ENCODE assay signal across 27 mouse cellular contexts in the genomic region with DNA sequence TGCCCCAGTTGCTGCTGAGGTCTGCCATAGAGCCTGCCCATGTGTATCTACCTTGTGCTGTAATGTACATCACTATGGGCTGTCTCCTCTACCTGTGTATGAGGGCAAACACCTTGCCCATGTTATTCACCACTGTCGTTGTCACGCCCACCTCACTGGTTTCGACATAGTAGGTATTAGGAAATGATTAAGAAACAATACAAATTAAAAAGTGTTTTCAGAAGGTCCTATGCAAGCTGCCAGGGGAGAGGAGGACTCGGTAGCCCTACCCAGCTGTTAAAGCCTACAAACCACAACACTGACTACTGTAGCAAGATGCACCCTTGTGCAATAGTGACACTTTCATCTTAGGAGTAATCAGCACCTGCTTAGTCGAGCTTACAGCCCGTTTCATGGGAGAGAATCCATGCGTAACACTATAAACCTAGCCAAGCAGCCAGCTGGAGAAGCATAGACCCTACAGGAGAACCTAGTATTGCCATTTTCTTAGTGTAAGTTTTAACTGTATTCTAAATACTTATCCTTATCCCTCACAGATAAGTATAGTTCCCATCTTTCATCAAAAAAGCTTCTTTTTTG. TPM values are rescaled to one million over a fixed set of nuclear protein-coding genes. Genes with fewer than 3 reads are reported as not detected.
A peak's percentile ranks its signal among the peaks of the same experiment; 100 is the strongest.
DNase-seq lines count a peak whose midpoint lies in the region; ATAC-seq and TF ChIP-seq lines count a peak whose summit lies in the region.
"Had no signal": no experiment of that assay in that cellular context is flagged by ENCODE, and none has a peak within 500 bp of the region (broad histone marks: within the 10 kb centered on the region; RNA-seq: fewer than 3 reads in every experiment).

No protein-coding gene starts in this region.

- H3K36me3 ChIP-seq in heart, embryonic 16.5 days (ENCODE audit: control insufficient read depth, insufficient read depth) = no peaks in the 10 kb centered on the region
- H3K36me3 ChIP-seq: forebrain, embryonic 10.5 days; limb, embryonic 13.5 days; liver, embryonic 15.5 days; midbrain, embryonic 10.5 days had no signal

- no peak overlapping the region for H3K9ac ChIP-seq in heart, embryonic 16.5 days (ENCODE audit: low read length)
- H3K9ac ChIP-seq: limb, embryonic 13.5 days; liver, embryonic 15.5 days had no signal

- 83% methylated on average over 7 of the region's 7 CpGs for WGBS in heart, embryonic 16.5 days

- DNase-seq in heart, postnatal 10 days = no peak
- DNase-seq in A20 (ENCODE audit: low read depth, low spot score) = peak; percentile 68
- peak; percentile 67 for DNase-seq in naive thymus-derived CD4-positive, alpha-beta T cell, adult 2 months (ENCODE audit: low read depth)
- no peak for DNase-seq in left cerebral cortex, adult 2 months (ENCODE audit: extremely low spot score in 1 of 2, low spot score in 2 of 2)
- no peak for DNase-seq in frontal cortex, postnatal 25 days (ENCODE audit: low spot score in 2 of 2)
- DNase-seq in right cerebral cortex, adult 2 months (ENCODE audit: low spot score in 2 of 2) = no peak
- DNase-seq: adrenal gland, adult 8-10 months; cerebellum, postnatal 10 days; embryo, embryonic 11 days; gastrocnemius, adult 2 months; kidney, adult 18-20 months; lung, postnatal 36 days; spleen, adult 18-20 months had no signal

- H3K4me2 ChIP-seq in heart, embryonic 16.5 days (ENCODE audit: low read depth, low read length) = no peak overlapping the region
- H3K4me2 ChIP-seq: limb, embryonic 13.5 days; liver, embryonic 15.5 days had no signal

- peak; percentile 41; the same call in 1 of the 2 replicates for ATAC-seq in heart, embryonic 16.5 days (replicated peaks; ENCODE audit: extremely low read depth, insufficient read depth, low FRiP score)
- ATAC-seq in common myeloid progenitor, adult 5-6 weeks (replicated peaks; ENCODE audit: low read depth, poor library complexity, severe bottlenecking) = 0 out of 2 replicates have a peak, but pooled peaks have one; percentile 15
- ATAC-seq: hindbrain, postnatal 0 days had no signal

- H3K27me3 ChIP-seq in heart, embryonic 16.5 days (ENCODE audit: control insufficient read depth, insufficient read depth, low read length) = no peaks in the 10 kb centered on the region
- H3K27me3 ChIP-seq: limb, embryonic 13.5 days; liver, embryonic 15.5 days had no signal

- H3K27ac ChIP-seq in heart, embryonic 16.5 days (ENCODE audit: low read length) = no peak overlapping the region; the same call in 1 of the 2 replicates
- H3K27ac ChIP-seq in left cerebral cortex, adult 2 months = no peak overlapping the region
- H3K27ac ChIP-seq: forebrain, embryonic 10.5 days; gastrocnemius, adult 2 months; hindbrain, postnatal 0 days; limb, embryonic 13.5 days; liver, embryonic 15.5 days; midbrain, embryonic 10.5 days had no signal

- no peaks in the 10 kb centered on the region for H3K9me3 ChIP-seq in heart, embryonic 16.5 days (replicated peaks; ENCODE audit: control insufficient read depth, low read length)
- H3K9me3 ChIP-seq: forebrain, embryonic 10.5 days; limb, embryonic 13.5 days; liver, embryonic 15.5 days; midbrain, embryonic 10.5 days had no signal

- no peak for TF ChIP-seq CTCF in left cerebral cortex, adult 2 months (IDR thresholded peaks at IDR 0.05)

- intact Hi-C loops in heart, postnatal 10 days (cut with DNase I) = no loop called here
- intact Hi-C loops in left cerebral cortex, adult 2 months (cut with DNase I) = no loop called here

- H3K4me1 ChIP-seq in heart, embryonic 16.5 days (ENCODE audit: control insufficient read depth, insufficient read depth, low read length) = no peaks in the 10 kb centered on the region
- H3K4me1 ChIP-seq: forebrain, embryonic 10.5 days; limb, embryonic 13.5 days had no signal

- H3K4me3 ChIP-seq in heart, embryonic 16.5 days (ENCODE audit: low read length) = no peak overlapping the region
- no peak overlapping the region for H3K4me3 ChIP-seq in left cerebral cortex, adult 2 months
- H3K4me3 ChIP-seq: forebrain, embryonic 10.5 days; gastrocnemius, adult 2 months; limb, embryonic 13.5 days; liver, embryonic 15.5 days; midbrain, embryonic 10.5 days had no signal

RNA-seq across cellular contexts. Expression of a gene that starts 9.1 kb away (rescaled TPM):
- 2.0 and 5.2 TPM in 2 replicates for polyA plus RNA-seq in heart, embryonic 16.5 days (2015; fragmentation: Nextera tagmentation; extraction: Ambion mirVana)
- total RNA-seq in heart, postnatal 10 days (2021) = under 1 TPM; 0.50 to 0.86 TPM
- 0.87 and 1.1 TPM in 2 replicates for total RNA-seq in common myeloid progenitor, adult 5-6 weeks (2017)
- total RNA-seq in left cerebral cortex, adult 2 months (2021) = under 1 TPM; 0.16 to 0.23 TPM
- total RNA-seq: gastrocnemius, adult 2 months; hindbrain, postnatal 0 days had no signal
- polyA plus RNA-seq: forebrain, embryonic 10.5 days; heart, embryonic 14.5 days; neural tube, embryonic 11.5 days had no signal

RNA-seq across cellular contexts. Expression of a gene that starts 16.2 kb away (rescaled TPM):
- polyA plus RNA-seq in heart, embryonic 16.5 days (2015; fragmentation: Nextera tagmentation; extraction: Ambion mirVana) = 0.18 TPM in 1 of 2 replicates, not detected in the other
- total RNA-seq in heart, postnatal 10 days (2021) = not detected
- total RNA-seq in common myeloid progenitor, adult 5-6 weeks (2017) = not detected in 2 replicates
- total RNA-seq in left cerebral cortex, adult 2 months (2021) = not detected
- total RNA-seq: adrenal gland, adult 8-10 months; gastrocnemius, adult 2 months; hematopoietic stem cell, adult 5-6 weeks; hindbrain, postnatal 0 days; layer of hippocampus, postnatal 14 days; left cerebral cortex, postnatal 14 days; midbrain, postnatal 0 days had no signal
- polyA plus RNA-seq: forebrain, embryonic 10.5 days; heart, embryonic 14.5 days; hindbrain, postnatal 0 days; limb, embryonic 13.5 days; liver, embryonic 15.5 days; midbrain, embryonic 10.5 days; midbrain, postnatal 0 days; neural tube, embryonic 11.5 days; stomach, embryonic 14.5 days had no signal

RNA-seq across cellular contexts. Expression of a gene that starts 56.5 kb away (rescaled TPM):
- 43.6 and 47.8 TPM in 2 replicates for polyA plus RNA-seq in heart, embryonic 16.5 days (2015; fragmentation: Nextera tagmentation; extraction: Ambion mirVana)
- total RNA-seq in heart, postnatal 10 days (2021) = 10 to 100 TPM; 18.8 to 19.0 TPM
- 38.7 and 45.2 TPM in 2 replicates for total RNA-seq in common myeloid progenitor, adult 5-6 weeks (2017)
- total RNA-seq in left cerebral cortex, adult 2 months (2021) = 10 to 100 TPM; 32.9 to 34.2 TPM

Comparison
In these comparisons a context has a peak if more than half of its experiments do, and no peak if none do; other contexts are left out.
1. DNase-seq: peak in A20 (single experiment) and naive thymus-derived CD4-positive, alpha-beta T cell, adult 2 months (single experiment); none in heart, postnatal 10 days (0 of 2), left cerebral cortex, adult 2 months (0 of 2), frontal cortex, postnatal 25 days (0 of 2) and right cerebral cortex, adult 2 months (0 of 2).